Mouse (Mus musculus) adrenal gland, postnatal 4 days (tissue): ENCODE data around the gene Tent5d. TPM values are rescaled to one million over a fixed set of nuclear protein-coding genes. Genes with fewer than 3 reads are reported as not detected.

Experiments
- DNase-seq, 2 experiments: peaks; one replicate each; pipeline ENCODE4 v3.0.0; 2021 to 2022; ENCODE audit warnings: low spot score in 2 of 2, mixed read lengths in 2 of 2
- long read RNA-seq, 2 experiments: library from polyadenylated mRNA; stranded (forward); transcript quantifications; one replicate each; pipeline ENCODE4 v2.0.0; 2021
- total RNA-seq, 2 experiments: library from RNA; stranded (reverse); gene quantifications; 2 replicates each; pipeline ENCODE4 v1.2.3; 2021

The Tent5d gene
- not detected for total RNA-seq
- long read RNA-seq, experiment 1 = 0 reads
- long read RNA-seq, experiment 2 = 0 reads

- no peak for DNase-seq
Observed at GRCm38 (mm10) chrX:107792290-107792689, at the start of gene Tent5d. Gene Tent5d (plus strand): TSS chrX:107792590.

- no peak for DNase-seq
Observed at GRCm38 (mm10) chrX:107767896-107768295, 24.5 kb upstream of the Tent5d start.

GRCm38 (mm10) chrX:107790136-107790535, 2.3 kb upstream of the Tent5d start:
- no peak for DNase-seq

- DNase-seq = no peak
Observed at GRCm38 (mm10) chrX:107790750-107791493, 1.5 kb upstream of the Tent5d start.

GRCm38 (mm10) chrX:107795785-107796184, 3.4 kb downstream of the Tent5d start:
- no peak for DNase-seq

- no peak for DNase-seq
Observed at GRCm38 (mm10) chrX:107796919-107797318, 4.5 kb downstream of the Tent5d start.

- no peak for DNase-seq
Observed at GRCm38 (mm10) chrX:107812120-107812519, 19.7 kb downstream of the Tent5d start.

GRCm38 (mm10) chrX:107815502-107816217, 23.3 kb downstream of the Tent5d start:
- DNase-seq = no peak

- DNase-seq = peak; percentile 33 to 62
Observed at GRCm38 (mm10) chrX:107816218-107816554, 23.8 kb downstream of the Tent5d start, which contains the start of gene 2610002M06Rik. Gene 2610002M06Rik (minus strand): TSS chrX:107816334.

- no peak for DNase-seq
Observed at GRCm38 (mm10) chrX:107816726-107817125, 24.3 kb downstream of the Tent5d start.

GRCm38 (mm10) chrX:107858165-107858564, 65.8 kb downstream of the Tent5d start:
- no peak for DNase-seq

Other genes with a start within 250 kb of the Tent5d start
- gene Tbx22, start 124.6 kb upstream of the Tent5d start, total RNA-seq = not detected
- gene 2610002M06Rik, start 23.7 kb downstream of the Tent5d start, total RNA-seq = 10 to 100 TPM; 13.7 to 18.4 TPM
- not detected for gene Gm732, start 155.9 kb downstream of the Tent5d start, total RNA-seq